Mouse (Mus musculus) limb, embryonic 14.5 days (tissue): ENCODE data around the gene Bcl2. TPM values are rescaled to one million over a fixed set of nuclear protein-coding genes. Genes with fewer than 3 reads are reported as not detected.

Experiments used
- ATAC-seq: fragments of 200-750 bp; cut with Nextera tagmentation; 2 replicates; pipeline ENCODE4 v1.8.0; 2017; ENCODE audit warnings: low read depth, moderate number of reproducible peaks, moderate TSS enrichment; ENCODE audit not compliant: low FRiP score
- DNase-seq: peaks from one replicate; pipeline ENCODE4 v3.0.0-alpha.2; 2015; ENCODE audit warnings: low spot score
- H3K27ac ChIP-seq: fragments of 300-500 bp; sonication (generic); replicated peaks from 2 replicates; pipeline ENCODE4 v1.5.1; 2014; ENCODE audit warnings: low read depth, mild to moderate bottlenecking, low read length, moderate library complexity, mixed read lengths
- H3K27me3 ChIP-seq: fragments of 300-500 bp; sonication (generic); 2 replicates; pipeline ENCODE4 v1.6.1; 2014; ENCODE audit warnings: low read length, mixed read lengths; ENCODE audit not compliant: control insufficient read depth, insufficient read depth
- H3K36me3 ChIP-seq: fragments of 300-500 bp; sonication (generic); 2 replicates; pipeline ENCODE4 v1.6.1; 2014; ENCODE audit warnings: mild to moderate bottlenecking, low read length, moderate library complexity, mixed read lengths; ENCODE audit not compliant: control insufficient read depth, insufficient read depth
- H3K4me1 ChIP-seq: fragments of 300-500 bp; sonication (generic); 2 replicates; pipeline ENCODE4 v1.6.1; 2014; ENCODE audit warnings: antibody characterized with exemption, low read length, mixed read lengths; ENCODE audit not compliant: control insufficient read depth, insufficient read depth
- H3K4me2 ChIP-seq: fragments of 300-500 bp; sonication (generic); replicated peaks from 2 replicates; pipeline ENCODE4 v1.6.1; 2014; ENCODE audit warnings: low read depth, mild to moderate bottlenecking, low read length, moderate library complexity; ENCODE audit not compliant: severe bottlenecking
- H3K4me3 ChIP-seq: fragments of 300-500 bp; sonication (generic); replicated peaks from 2 replicates; pipeline ENCODE4 v1.5.1; 2014; ENCODE audit warnings: low read length
- H3K9ac ChIP-seq: fragments of 300-500 bp; sonication (generic); 2 replicates; pipeline ENCODE4 v1.6.1; 2014; ENCODE audit warnings: mild to moderate bottlenecking, low read depth, low read length, moderate library complexity; ENCODE audit not compliant: severe bottlenecking
- H3K9me3 ChIP-seq: fragments of 300-500 bp; sonication (generic); 2 replicates; pipeline ENCODE4 v1.6.1; 2016; ENCODE audit warnings: low read length; ENCODE audit not compliant: control insufficient read depth
- POLR2A ChIP-seq: fragments of 200-500 bp; IDR thresholded peaks from 2 replicates; pipeline ENCODE4 v1.8.0; 2012; ENCODE audit warnings: inconsistent platforms, mild to moderate bottlenecking, moderate library complexity, borderline replicate concordance; ENCODE audit not compliant: insufficient read depth, insufficient read length; ENCODE audit errors: extremely low read depth
- WGBS: fragments of 180-500 bp; shearing (Covaris S2); extraction: QIAGEN DNeasy Blood & Tissue Kit; methylation state at CpG from one replicate; pipeline ENCODE4 v1.1.7; 2014; 5-methylcytosine and 5-hydroxymethylcytosine counted together
- polyA plus RNA-seq, 2 experiments: library from polyadenylated mRNA; depleted of rRNA in 1 of 2; stranded (reverse) in 1 of 2; unstranded in 1 of 2; fragments of >200 nt; fragmentation: Nextera tagmentation in 1 of 2; extraction: Ambion mirVana in 1 of 2; gene quantifications; 2 replicates each; pipeline versions ENCODE4 v1.2.1 to v1.2.3; 2012 to 2014

Gene Bcl2
- polyA plus RNA-seq, 2 experiments, result 8.0 to 15.7 TPM

DNA sequence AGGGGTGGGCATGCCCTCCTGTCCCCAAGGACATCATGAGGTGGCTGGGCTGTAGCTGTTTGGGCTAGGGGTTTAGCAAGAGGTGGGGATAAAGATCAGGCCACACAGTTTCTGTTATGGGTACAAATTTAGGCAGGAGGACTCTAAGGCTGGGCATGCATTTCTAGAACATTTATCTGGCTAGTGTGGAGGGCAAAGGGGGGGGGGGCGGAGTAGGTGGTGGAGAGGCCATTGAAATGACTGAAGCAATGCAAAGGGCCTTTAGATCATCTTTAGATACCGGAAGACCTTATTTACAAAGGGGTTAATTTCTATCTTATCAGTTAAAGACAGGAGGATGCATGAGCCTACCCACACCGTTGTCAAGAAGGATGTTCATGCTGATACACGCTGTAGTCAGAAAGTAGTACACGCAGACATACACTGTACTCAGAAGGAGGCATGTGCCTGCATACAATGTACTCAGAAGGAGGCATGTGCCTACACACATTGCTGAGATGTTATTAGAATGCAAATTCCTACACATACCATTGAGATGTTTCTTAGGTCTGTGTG lies 55.7 kb downstream of the Bcl2 start:
- no peak overlapping the region for H3K27ac ChIP-seq
- no peaks in the 10 kb centered on the region for H3K36me3 ChIP-seq
- no peak overlapping the region for H3K4me2 ChIP-seq
- no peaks in the 10 kb centered on the region for H3K4me1 ChIP-seq
- H3K27me3 ChIP-seq, result no peaks in the 10 kb centered on the region
- DNase-seq (no peak), ATAC-seq (no peak)
- WGBS, result 91% methylated on average over 5 of the region's 5 CpGs
- no peaks in the 10 kb centered on the region for H3K9me3 ChIP-seq
- no peak overlapping the region for H3K4me3 ChIP-seq
- no peak for TF ChIP-seq POLR2A
- H3K9ac ChIP-seq, result no peak overlapping the region

DNA sequence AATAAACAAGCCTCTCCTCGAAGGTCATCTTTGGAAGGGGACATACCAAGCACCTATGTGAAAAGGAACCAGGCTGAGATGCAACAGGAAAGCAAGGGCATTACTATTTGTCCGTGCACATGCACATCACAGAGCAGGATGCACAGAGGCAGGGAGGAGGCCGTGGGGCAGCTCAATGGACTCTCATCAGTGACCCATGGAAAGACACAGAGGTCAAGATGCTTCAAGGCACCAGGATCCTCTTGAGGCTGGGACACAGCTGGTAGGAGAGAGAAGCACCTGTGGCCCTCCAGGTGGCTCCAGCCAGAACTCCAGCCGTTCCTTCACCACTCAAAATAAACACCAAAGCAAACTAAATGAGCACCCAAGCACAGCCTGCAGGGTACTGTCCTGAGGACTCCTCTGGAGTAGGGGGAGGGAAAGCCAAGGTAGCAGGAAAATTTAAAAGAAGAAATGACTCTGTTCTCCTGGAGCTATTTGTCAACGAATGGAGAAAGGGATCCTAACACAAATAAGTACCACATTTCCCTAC lies 57.8 kb downstream of the Bcl2 start:
- ATAC-seq, result no peak

DNA sequence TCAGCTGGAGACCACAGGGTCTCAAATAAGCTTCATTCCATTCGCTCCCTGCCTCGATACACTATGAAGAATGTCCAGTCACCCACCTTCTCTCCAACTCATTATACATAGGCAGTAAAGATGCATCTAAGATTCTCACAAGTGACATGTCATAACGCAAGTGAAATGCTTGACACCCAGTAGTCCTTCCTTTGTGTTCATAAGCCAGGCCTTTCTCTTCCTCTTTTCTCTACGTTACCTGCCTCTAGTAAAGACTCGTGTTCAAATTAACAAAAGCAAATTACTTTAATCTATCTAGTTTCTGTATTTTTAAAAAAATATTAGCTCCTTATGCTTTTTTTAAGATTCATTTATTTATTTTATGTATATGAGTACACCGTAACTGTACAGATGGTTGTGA lies 59.8 kb downstream of the Bcl2 start:
- no peak overlapping the region for H3K27ac ChIP-seq
- no peaks in the 10 kb centered on the region for H3K36me3 ChIP-seq
- WGBS, result 93% methylated on average over 6 of the region's 6 CpGs
- H3K9ac ChIP-seq, result no peak overlapping the region
- no peak for ATAC-seq
- TF ChIP-seq POLR2A, result no peak
- no peak overlapping the region for H3K4me3 ChIP-seq
- no peak overlapping the region for H3K4me2 ChIP-seq
- H3K27me3 ChIP-seq, result no peaks in the 10 kb centered on the region
- no peaks in the 10 kb centered on the region for H3K4me1 ChIP-seq
- no peak for DNase-seq
- H3K9me3 ChIP-seq, result no peaks in the 10 kb centered on the region

More for the DNA sequence above, 57.8 kb downstream of the Bcl2 start:
- Histone ChIP-seq H3K4me2 (no peak overlapping the region), H3K27ac (no peak overlapping the region), H3K4me3 (no peak overlapping the region), H3K4me1 (no peaks in the 10 kb centered on the region), H3K9me3 (no peaks in the 10 kb centered on the region), H3K27me3 (no peaks in the 10 kb centered on the region), H3K9ac (no peak overlapping the region), H3K36me3 (no peaks in the 10 kb centered on the region)
- TF ChIP-seq POLR2A, result no peak
- WGBS, result 66% methylated on average over 5 of the region's 5 CpGs
- DNase-seq, result no peak

DNA sequence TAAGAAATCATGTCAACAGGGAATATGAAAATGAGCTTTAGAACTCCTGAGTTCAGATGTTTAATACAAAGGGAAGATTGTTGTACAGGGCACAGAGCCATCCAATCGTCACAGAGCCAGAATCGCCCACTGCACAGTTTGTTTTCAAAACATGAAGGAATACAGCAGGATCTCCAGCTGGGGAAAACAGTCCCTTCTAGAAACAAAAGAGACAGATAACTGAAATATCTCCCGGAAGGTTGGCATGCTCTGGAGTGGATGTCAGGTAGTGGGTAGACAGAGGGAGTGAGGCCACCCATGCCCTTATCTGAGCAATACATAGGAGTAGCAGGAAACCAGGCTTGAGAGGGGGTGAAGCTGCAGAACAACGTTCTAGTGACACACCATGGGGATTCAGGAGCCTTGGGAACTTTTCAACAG lies 60.6 kb downstream of the Bcl2 start:
- WGBS, result 72% methylated on average over 4 of the region's 4 CpGs
- H3K9ac ChIP-seq, result no peak overlapping the region
- H3K4me2 ChIP-seq, result no peak overlapping the region
- no peak overlapping the region for H3K27ac ChIP-seq
- no peaks in the 10 kb centered on the region for H3K27me3 ChIP-seq
- DNase-seq (no peak), ATAC-seq (no peak)
- TF ChIP-seq POLR2A, result no peak
- H3K4me1 ChIP-seq, result no peaks in the 10 kb centered on the region
- no peaks in the 10 kb centered on the region for H3K9me3 ChIP-seq
- H3K4me3 ChIP-seq, result no peak overlapping the region
- H3K36me3 ChIP-seq, result no peaks in the 10 kb centered on the region

DNA sequence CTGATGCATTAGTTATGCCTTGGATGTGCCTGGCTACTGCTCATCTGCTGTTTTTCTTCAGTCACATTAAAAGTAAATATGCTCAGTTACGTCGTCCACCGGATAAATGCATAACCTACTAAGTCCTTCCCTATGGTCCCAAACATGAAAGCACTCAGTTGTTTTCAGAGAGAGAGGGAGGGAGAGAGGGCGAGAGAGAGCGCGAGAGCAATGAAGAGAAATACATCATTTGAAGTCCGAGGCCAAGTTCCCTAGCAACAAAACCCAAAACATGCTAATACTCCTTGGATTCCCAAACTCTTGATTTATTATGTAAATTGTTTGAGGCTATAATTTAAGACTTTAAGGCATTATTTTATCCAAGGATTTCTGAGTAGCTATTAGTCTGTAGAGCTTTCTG lies 62.9 kb downstream of the Bcl2 start:
- no peak overlapping the region for H3K27ac ChIP-seq
- no peak for ATAC-seq

DNA sequence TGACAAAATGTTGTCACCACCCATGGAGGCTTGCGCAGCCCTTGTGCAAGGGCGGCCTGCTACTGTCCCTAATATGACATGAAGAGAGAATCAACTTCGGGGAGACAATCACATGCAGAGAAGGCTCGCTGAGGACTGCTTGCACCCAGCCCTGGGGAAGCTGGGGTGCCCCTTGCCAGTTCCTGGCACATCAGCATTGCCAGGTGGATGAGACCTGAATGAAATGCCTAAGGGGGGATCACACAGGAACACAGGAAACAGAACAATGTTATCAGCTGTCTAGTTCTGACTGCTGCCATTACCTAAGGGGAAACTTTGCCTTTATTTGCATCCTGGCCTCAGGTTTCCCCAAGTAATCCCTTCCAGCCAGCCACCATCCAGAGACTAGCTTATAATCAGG lies 63.6 kb downstream of the Bcl2 start:
- Histone ChIP-seq H3K9ac (no peak overlapping the region), H3K27me3 (no peaks in the 10 kb centered on the region), H3K4me2 (no peak overlapping the region), H3K4me1 (no peaks in the 10 kb centered on the region), H3K4me3 (no peak overlapping the region), H3K27ac (no peak overlapping the region), H3K9me3 (no peaks in the 10 kb centered on the region), H3K36me3 (no peaks in the 10 kb centered on the region)
- 97% methylated on average over 4 of the region's 4 CpGs for WGBS
- DNase-seq, result no peak
- no peak for ATAC-seq
- no peak for TF ChIP-seq POLR2A

More for the DNA sequence above, 62.9 kb downstream of the Bcl2 start:
- H3K27me3 ChIP-seq, result no peaks in the 10 kb centered on the region
- no peaks in the 10 kb centered on the region for H3K9me3 ChIP-seq
- H3K4me2 ChIP-seq, result no peak overlapping the region
- 80% methylated on average over 7 of the region's 7 CpGs for WGBS
- no peak overlapping the region for H3K4me3 ChIP-seq
- TF ChIP-seq POLR2A, result no peak
- no peak overlapping the region for H3K9ac ChIP-seq
- DNase-seq, result no peak
- no peaks in the 10 kb centered on the region for H3K4me1 ChIP-seq
- H3K36me3 ChIP-seq, result no peaks in the 10 kb centered on the region
